Mouse (Mus musculus): ENCODE measurements around the gene Acox3.

The Acox3 gene

DNA sequence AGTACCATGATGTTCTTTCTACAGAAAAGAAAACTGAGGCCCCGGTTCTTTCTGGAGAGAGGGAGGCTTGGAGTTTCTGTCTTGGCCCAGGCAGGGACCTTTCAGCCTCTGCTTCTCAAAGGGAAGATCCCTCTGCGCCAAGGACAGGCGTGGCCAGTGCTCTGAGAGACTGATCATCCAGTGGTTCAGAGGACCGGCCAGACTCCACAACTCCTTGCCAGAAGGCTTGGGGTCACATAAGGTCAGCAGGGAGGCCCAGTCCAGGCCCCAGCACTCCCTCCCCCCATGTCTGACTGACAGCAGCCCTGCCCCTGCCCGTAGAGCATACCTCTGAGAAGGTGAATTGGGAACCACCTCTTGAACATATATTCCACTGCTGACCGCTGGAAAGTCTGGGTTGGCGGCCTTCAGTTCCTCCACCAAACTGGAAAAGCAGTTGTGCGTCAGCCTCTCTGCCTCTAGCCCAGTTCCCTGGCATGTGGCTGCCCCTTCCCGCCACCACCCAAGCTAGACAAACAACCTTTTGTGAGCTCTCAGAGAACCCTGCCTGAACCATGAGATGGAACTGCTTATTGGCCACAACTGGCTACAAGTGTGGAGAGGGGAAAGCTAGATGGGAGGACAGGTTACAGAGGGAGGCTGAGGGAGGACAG, 71.0 kb downstream of the Acox3 start:
- DNase-seq: peak; percentile 51

DNA sequence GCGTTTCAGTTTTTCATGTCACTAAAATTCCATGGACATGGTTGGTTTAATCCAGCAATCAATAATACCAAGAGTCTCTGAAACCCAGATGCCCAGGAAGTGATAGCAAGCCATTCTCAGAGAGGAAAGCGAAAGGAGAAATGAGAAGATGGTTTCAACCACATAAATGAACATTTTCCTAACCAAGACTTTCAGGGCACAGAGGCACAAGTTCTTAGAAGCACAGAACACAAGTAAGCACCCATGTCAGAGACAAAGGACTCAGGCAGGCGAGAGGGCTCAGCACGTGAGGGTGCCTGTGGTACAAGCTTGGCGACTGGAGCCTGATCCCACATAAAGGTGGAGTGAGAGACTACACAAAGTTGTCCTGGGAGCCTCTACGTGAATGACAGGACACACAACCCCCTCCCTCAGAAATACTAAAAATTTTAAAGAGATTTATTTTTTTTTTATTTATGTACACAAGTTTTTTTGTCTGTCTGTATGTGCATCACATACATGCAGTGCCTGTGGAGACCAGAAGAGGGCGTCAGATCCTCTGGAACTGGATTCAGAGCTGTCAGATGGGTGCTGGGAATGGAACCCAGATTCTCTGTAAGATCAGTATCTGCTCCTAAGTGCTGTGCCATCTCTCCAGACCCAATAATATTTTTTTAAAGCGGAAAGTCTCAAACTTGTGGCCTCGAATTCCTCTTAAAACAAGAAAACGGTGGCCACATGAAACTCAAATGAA, 73.1 kb downstream of the Acox3 start:
- DNase-seq: no peak

DNA sequence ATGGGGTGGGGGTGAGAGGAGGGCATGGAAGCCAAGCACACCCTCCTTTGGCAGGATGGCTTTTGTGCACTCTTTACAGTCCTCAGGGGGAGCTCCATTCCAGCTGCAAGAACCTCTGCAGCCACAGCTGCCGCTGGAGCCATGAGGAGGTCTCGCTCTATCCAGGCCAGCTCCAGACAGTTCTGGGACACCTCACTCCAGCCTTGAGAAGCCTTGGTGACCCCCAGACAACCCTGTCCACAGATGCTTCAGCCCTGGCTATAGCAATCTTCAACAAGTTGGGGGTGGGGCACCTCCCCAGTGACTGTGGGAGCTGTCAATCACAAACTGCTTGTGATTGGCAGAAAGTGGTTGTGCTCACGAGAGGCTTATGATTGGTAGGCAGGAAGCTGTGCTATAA, 76.7 kb downstream of the Acox3 start:
- no peak for DNase-seq

DNA sequence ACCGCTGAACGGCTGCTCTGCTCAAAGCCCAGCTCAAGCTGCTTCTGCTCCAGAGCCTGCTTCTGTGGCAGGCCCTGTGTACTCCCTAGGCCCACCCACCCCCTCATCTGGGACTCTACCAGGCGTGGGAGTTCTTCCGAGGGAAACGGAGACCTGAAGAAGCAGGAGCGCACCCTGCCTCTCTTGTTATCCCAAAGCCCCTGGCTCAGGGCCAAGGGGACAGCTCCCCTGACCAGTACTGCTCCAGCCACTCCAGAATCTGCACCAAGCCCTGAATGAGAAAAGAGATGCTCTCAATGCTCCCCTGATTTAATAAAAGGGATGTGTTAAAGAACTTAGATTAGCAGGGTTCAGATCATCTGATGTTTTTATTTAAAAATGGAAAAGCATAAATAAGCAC, 78.4 kb downstream of the Acox3 start:
- no peak for DNase-seq

DNA sequence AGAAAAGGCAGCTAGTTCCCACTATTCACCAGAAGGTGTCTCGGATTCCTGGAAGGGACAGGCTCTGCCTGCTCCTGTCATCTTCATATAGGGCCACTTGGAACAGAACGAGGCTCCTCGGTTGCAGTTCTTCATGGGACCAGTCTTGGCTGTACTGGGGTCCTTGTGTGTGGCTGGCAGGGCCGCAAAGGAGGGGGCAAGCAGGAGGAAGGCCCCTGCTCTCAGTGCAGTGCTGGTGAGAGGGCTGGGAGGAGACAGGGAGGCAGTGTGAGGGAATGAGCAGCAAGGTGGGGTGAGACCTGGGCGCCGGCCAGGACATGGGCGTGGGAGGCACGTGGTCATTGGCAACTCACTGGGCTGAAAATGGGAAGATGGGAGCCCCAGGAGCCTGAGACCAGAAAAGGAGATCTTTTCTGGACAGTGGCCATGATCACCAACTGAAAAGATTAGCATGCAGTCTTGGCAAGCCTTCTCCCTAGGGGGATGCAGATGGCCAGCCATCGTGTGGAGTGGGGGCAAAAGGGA, 79.2 kb downstream of the Acox3 start:
- no peak for DNase-seq

Measured in lung, postnatal 36 days (tissue).